Mouse (Mus musculus): ENCODE measurements around the gene Ccnd2. TPM values are rescaled to one million over a fixed set of nuclear protein-coding genes. Genes with fewer than 3 reads are reported as not detected.

The Ccnd2 gene
- polyA plus RNA-seq, 1 experiment = 51.0 TPM

- TF ChIP-seq CTCF (IDR thresholded peaks at IDR 0.05; ENCODE audit: insufficient read depth, low read length) = peak; percentile 56
- no peak for TF ChIP-seq POLR2A (IDR thresholded peaks at IDR 0.05; ENCODE audit: borderline replicate concordance, extremely low read depth, low read depth, low read length)
- Histone ChIP-seq H3K4me3 (replicated peaks; ENCODE audit: extremely low read depth, low read depth, low read length) (no peak overlapping the region), H3K4me1 (ENCODE audit: control insufficient read depth, insufficient read depth, low read length) (no peaks in the 10 kb centered on the region)
- WGBS = 23% methylated on average over 10 of the region's 10 CpGs
- DNase-seq = peak; percentile 31
Observed at GRCm38 (mm10) chr6:127142154-127143123, 9.6 kb downstream of the Ccnd2 start.

GRCm38 (mm10) chr6:127138962-127139361 is 13.0 kb downstream of the Ccnd2 start:
- H3K4me1 ChIP-seq (ENCODE audit: control insufficient read depth, insufficient read depth, low read length) = no peaks in the 10 kb centered on the region
- no peak for DNase-seq
- no peak overlapping the region for H3K4me3 ChIP-seq (replicated peaks; ENCODE audit: extremely low read depth, low read depth, low read length)
- no peak for TF ChIP-seq POLR2A (IDR thresholded peaks at IDR 0.05; ENCODE audit: borderline replicate concordance, extremely low read depth, low read depth, low read length)
- no peak for TF ChIP-seq CTCF (IDR thresholded peaks at IDR 0.05; ENCODE audit: insufficient read depth, low read length)
- 94% methylated on average over 11 of the region's 11 CpGs for WGBS

GRCm38 (mm10) chr6:127133433-127134245 is 18.4 kb downstream of the Ccnd2 start:
- no peak for TF ChIP-seq CTCF (IDR thresholded peaks at IDR 0.05; ENCODE audit: insufficient read depth, low read length)
- TF ChIP-seq POLR2A (IDR thresholded peaks at IDR 0.05; ENCODE audit: borderline replicate concordance, extremely low read depth, low read depth, low read length) = no peak
- Histone ChIP-seq H3K4me3 (replicated peaks; ENCODE audit: extremely low read depth, low read depth, low read length) (no peak overlapping the region), H3K4me1 (ENCODE audit: control insufficient read depth, insufficient read depth, low read length) (no peaks in the 10 kb centered on the region)
- WGBS = 68% methylated on average over 16 of the region's 16 CpGs
- no peak for DNase-seq

- no peak for DNase-seq
- WGBS = 57% methylated on average over 3 of the region's 3 CpGs
- no peak for TF ChIP-seq POLR2A (IDR thresholded peaks at IDR 0.05; ENCODE audit: borderline replicate concordance, extremely low read depth, low read depth, low read length)
- no peak for TF ChIP-seq CTCF (IDR thresholded peaks at IDR 0.05; ENCODE audit: insufficient read depth, low read length)
- H3K4me3 ChIP-seq (replicated peaks; ENCODE audit: extremely low read depth, low read depth, low read length) = no peak overlapping the region
- H3K4me1 ChIP-seq (ENCODE audit: control insufficient read depth, insufficient read depth, low read length) = no peaks in the 10 kb centered on the region
Observed at GRCm38 (mm10) chr6:127132719-127133118, 19.3 kb downstream of the Ccnd2 start.

- no peak overlapping the region for H3K4me3 ChIP-seq (replicated peaks; ENCODE audit: extremely low read depth, low read depth, low read length)
- H3K4me1 ChIP-seq (ENCODE audit: control insufficient read depth, insufficient read depth, low read length) = no peaks in the 10 kb centered on the region
- TF ChIP-seq CTCF (IDR thresholded peaks at IDR 0.05; ENCODE audit: insufficient read depth, low read length) = no peak
- TF ChIP-seq POLR2A (IDR thresholded peaks at IDR 0.05; ENCODE audit: borderline replicate concordance, extremely low read depth, low read depth, low read length) = no peak
- DNase-seq = no peak
- 67% methylated on average over 3 of the region's 3 CpGs for WGBS
Observed at GRCm38 (mm10) chr6:127131946-127132345, 20.0 kb downstream of the Ccnd2 start.

- no peak overlapping the region for H3K4me3 ChIP-seq (replicated peaks; ENCODE audit: extremely low read depth, low read depth, low read length)
- no peak for DNase-seq
- TF ChIP-seq POLR2A (IDR thresholded peaks at IDR 0.05; ENCODE audit: borderline replicate concordance, extremely low read depth, low read depth, low read length) = no peak
- no peak for TF ChIP-seq CTCF (IDR thresholded peaks at IDR 0.05; ENCODE audit: insufficient read depth, low read length)
- 85% methylated on average over 13 of the region's 13 CpGs for WGBS
- H3K4me1 ChIP-seq (ENCODE audit: control insufficient read depth, insufficient read depth, low read length) = no peaks in the 10 kb centered on the region
Observed at GRCm38 (mm10) chr6:127130377-127130776, 21.6 kb downstream of the Ccnd2 start.

- TF ChIP-seq POLR2A (IDR thresholded peaks at IDR 0.05; ENCODE audit: borderline replicate concordance, extremely low read depth, low read depth, low read length) (no peak), CTCF (IDR thresholded peaks at IDR 0.05; ENCODE audit: insufficient read depth, low read length) (no peak)
- H3K4me3 ChIP-seq (replicated peaks; ENCODE audit: extremely low read depth, low read depth, low read length) = no peak overlapping the region
- DNase-seq = no peak
- no peaks in the 10 kb centered on the region for H3K4me1 ChIP-seq (ENCODE audit: control insufficient read depth, insufficient read depth, low read length)
- WGBS = 92% methylated on average over 14 of the region's 14 CpGs
Observed at GRCm38 (mm10) chr6:127129659-127130058, 22.3 kb downstream of the Ccnd2 start.

- TF ChIP-seq CTCF (IDR thresholded peaks at IDR 0.05; ENCODE audit: insufficient read depth, low read length) (no peak), POLR2A (IDR thresholded peaks at IDR 0.05; ENCODE audit: borderline replicate concordance, extremely low read depth, low read depth, low read length) (no peak)
- no peak for DNase-seq
- Histone ChIP-seq H3K4me1 (ENCODE audit: control insufficient read depth, insufficient read depth, low read length) (no peaks in the 10 kb centered on the region), H3K4me3 (replicated peaks; ENCODE audit: extremely low read depth, low read depth, low read length) (no peak overlapping the region)
- 79% methylated on average over 7 of the region's 7 CpGs for WGBS
Observed at GRCm38 (mm10) chr6:127123506-127123905, 28.5 kb downstream of the Ccnd2 start.

GRCm38 (mm10) chr6:127122996-127123395 is 29.0 kb downstream of the Ccnd2 start:
- H3K4me3 ChIP-seq (replicated peaks; ENCODE audit: extremely low read depth, low read depth, low read length) = no peak overlapping the region
- H3K4me1 ChIP-seq (ENCODE audit: control insufficient read depth, insufficient read depth, low read length) = no peaks in the 10 kb centered on the region
- DNase-seq = no peak
- TF ChIP-seq CTCF (IDR thresholded peaks at IDR 0.05; ENCODE audit: insufficient read depth, low read length) (no peak), POLR2A (IDR thresholded peaks at IDR 0.05; ENCODE audit: borderline replicate concordance, extremely low read depth, low read depth, low read length) (no peak)
- 77% methylated on average over 5 of the region's 5 CpGs for WGBS

All from lung, adult 2 months (tissue).